Mouse (Mus musculus): ENCODE data around the gene Ptpn14.

The Ptpn14 gene

DNA sequence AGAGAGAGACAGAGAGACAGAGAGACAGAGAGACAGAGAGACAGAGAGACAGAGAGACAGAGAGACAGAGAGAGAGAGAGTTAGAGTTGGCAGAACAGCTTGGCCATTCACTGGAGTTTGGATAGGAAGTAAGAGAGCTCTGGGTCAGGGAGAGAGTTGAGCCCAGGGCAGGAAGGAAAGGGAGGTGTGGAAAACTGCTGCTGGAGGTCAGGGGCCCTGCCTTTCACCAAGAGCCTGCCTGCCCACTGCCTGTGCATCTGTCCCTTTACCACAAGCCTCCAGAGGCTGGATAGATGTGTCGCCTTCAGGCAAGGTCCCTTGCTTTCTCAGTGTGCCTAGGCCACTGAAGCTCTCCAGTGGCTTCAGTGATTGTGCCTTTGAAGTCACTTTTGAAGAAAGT, 46.7 kb downstream of the Ptpn14 start:
- DNase-seq = peak; percentile 19

DNA sequence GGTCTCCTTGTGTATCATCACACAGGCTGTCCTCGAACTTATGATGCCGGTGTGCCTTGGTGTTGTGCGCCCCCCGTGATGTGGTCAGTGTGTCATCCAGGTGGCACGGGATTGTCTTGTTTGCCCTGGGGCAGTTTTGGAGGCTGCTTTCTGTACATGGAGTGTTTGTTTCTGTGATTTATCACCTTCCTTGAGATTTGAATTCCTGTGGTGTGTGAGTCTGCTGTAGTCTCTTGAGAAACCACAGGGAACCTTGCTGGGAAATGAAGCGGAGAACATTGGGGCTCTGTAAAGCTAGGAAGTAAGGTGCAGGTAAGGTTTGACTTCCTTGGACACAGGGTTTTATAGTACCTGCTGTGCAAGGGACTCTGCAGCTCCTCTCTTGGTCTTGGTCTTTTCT, 49.1 kb downstream of the Ptpn14 start:
- DNase-seq = no peak

GRCm38 (mm10) chr1:189778343-189778742, 50.3 kb downstream of the Ptpn14 start:
- no peak for DNase-seq

GRCm38 (mm10) chr1:189779226-189779625, 51.2 kb downstream of the Ptpn14 start:
- no peak for DNase-seq

GRCm38 (mm10) chr1:189781721-189782345, 53.8 kb downstream of the Ptpn14 start:
- no peak for DNase-seq

DNA sequence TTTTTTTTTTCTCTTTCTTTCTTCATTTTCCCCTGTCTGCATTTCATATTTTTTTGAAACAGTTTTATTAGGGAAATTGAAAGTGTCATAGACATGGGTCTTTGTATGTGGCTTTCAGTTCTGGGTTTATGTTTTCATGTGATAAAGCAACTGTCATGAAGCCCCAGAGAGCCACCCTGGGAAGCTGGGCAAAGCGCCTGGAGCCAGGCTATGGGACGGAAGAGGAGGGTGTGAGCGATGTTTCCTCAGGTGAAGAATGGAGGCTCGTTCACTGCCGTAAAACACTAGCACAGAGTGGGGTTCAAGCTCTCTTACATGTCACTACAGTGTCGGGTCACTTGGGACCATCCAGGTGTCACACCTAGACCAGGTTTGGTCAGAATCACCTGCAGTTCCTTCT, 54.6 kb downstream of the Ptpn14 start:
- DNase-seq = no peak

DNA sequence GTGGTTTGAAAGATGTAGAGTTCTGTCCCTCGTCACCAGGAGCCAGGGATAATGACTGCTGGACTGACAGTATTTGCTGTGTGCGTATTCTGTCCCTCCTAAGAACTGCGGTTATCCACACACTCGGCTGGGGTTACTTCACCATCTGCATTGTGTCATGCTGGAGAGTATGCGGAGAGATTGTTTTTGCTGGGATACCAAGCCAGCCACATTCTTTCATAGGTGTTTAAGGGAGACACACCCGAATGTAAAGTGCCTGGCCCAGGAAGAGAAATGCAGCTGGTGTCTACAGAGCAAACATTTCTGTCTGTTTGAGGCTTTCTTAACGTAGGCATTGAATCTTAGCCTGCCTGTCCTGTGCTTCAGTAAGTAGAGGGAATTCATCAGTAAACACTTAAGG, 56.4 kb downstream of the Ptpn14 start:
- no peak for DNase-seq

- peak; percentile 50 for DNase-seq
Observed at GRCm38 (mm10) chr1:189786707-189787485, 58.8 kb downstream of the Ptpn14 start.

- DNase-seq = no peak
Observed at GRCm38 (mm10) chr1:189789545-189789944, 61.5 kb downstream of the Ptpn14 start.

- no peak for DNase-seq
Observed at GRCm38 (mm10) chr1:189790666-189791065, 62.6 kb downstream of the Ptpn14 start.

DNA sequence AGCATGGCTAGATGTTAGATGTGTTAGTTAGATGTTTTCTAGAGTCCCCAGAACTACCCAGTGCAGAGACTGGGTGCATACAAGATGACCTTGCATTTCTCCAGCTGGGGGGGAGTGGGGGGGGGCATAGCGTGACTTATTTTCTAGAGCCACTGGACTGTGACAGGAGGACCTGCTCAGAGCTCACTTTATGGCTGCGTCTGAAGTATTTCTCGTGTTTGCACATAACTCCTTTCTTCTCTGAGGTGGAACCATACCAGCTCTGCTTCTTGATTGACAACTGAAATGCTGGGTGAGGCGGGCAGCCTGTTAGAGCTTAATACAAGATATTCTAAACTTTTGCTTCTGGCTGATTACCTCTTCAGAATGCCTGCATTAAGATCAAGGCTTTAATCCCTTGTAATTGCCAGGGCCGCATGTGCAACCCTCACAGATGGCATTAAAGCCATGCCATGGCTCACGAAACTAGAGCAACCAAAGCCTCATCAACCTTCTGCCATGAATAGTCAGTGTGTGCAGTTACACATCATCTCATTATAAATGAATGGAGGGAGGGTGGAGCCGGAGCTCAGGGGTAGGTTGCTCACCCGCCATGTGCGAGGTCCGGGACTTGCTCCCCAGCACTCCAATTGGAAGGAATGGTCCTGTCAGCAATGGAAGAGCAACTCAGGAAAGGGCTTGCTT, 63.6 kb downstream of the Ptpn14 start:
- DNase-seq = no peak

- DNase-seq = no peak
Observed at GRCm38 (mm10) chr1:189792560-189793195, 64.6 kb downstream of the Ptpn14 start.

DNA sequence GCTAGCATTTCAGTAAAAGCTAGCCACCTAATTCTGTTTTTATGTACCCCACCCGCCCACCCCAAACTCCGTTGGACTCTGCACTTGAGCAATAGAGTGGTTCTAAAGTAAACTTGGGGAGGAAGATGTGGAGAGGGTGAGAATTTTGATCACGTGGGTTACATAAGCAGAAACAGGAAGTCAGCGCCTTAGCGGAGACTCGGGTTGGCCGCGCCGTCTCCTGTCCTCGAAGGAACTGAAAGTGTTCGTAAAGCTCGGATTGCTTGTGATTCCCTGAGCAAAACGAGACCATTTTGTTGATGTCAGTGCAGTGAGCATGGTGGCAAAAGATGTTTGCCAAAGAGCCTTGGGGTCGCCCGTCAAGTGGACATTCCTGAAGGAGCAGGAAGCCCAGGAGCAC, 70.9 kb downstream of the Ptpn14 start:
- peak; percentile 32 for DNase-seq

DNA sequence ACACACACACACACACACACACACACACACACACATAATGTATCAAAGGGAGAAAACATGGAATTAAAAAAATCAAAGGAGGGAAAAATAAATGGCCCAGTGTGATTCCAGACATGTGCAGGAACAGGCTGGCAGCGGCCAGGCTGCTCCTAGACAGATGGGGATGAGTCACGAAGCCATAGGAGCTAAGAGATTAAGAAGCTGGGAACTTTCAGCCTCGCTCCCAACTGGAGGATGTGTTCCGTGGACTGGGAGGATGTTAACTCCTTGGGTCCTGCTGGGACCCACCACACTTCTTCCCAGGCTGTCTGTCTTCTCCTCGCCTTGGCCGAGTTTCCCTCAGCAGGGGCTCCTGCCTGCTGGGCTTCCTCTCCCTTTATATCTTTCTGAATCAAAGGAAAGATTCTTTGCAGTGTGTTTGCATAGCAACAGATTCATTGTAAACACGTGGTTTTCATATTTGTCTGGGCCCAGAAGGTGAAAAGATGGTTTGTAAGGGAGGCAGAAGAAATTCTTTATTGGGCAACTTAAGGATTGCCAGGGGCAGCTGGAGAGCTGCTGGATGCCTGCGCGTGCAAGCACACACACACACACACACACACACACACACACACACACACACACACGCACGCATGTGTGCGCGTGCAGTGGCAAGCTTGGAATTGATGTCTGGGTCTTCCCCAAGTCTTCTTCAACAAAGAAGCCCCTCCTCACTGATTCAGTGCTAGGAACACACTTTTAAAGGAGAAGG, 72.3 kb downstream of the Ptpn14 start:
- no peak for DNase-seq

DNA sequence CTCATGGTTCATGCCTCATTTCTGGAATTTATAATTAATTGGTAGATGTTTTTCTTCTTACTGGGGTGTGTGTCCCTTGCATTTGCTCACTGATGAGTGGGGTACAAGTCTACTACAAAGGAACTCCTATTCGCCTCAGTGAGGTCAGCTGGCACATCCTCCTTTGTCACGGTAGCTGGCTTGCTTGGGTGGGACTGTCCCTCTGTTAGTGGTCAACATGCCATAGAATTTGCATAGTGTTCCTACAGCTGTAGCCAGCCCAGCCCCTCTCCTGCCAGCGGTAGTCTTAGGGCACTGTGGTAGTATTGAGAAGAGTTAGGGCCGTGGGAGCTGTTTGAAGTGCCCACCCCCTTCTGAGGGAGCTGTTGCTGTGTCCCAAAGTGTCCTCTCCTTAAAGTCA, 73.2 kb downstream of the Ptpn14 start:
- DNase-seq = no peak

GRCm38 (mm10) chr1:189802575-189802974, 74.5 kb downstream of the Ptpn14 start:
- DNase-seq = no peak

- DNase-seq = no peak
Observed at GRCm38 (mm10) chr1:189803742-189804141, 75.7 kb downstream of the Ptpn14 start.

GRCm38 (mm10) chr1:189806533-189807297, 78.6 kb downstream of the Ptpn14 start:
- peak; percentile 36 for DNase-seq

DNA sequence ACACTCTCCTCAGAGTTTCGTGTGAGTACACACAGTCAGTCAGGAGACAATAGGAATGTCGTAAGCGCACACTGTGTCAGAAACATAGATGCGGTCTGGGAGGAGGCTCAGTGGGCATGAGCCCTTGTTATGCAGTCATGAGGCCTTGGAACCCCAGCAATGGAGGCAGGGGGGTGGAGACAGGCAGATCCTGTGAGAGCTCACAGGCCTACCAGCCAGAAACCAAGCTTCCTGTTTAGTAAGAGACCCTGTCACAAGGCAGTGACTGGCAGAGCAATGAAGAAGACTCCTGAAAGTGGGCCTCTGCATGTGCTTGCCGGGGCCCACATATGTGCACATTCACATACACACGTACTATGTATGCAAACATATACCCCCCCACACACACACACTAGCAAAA, 79.9 kb downstream of the Ptpn14 start:
- DNase-seq = no peak

- DNase-seq = no peak
Observed at GRCm38 (mm10) chr1:189808453-189808852, 80.4 kb downstream of the Ptpn14 start.

- DNase-seq = no peak
Observed at GRCm38 (mm10) chr1:189811778-189812177, 83.7 kb downstream of the Ptpn14 start.

DNA sequence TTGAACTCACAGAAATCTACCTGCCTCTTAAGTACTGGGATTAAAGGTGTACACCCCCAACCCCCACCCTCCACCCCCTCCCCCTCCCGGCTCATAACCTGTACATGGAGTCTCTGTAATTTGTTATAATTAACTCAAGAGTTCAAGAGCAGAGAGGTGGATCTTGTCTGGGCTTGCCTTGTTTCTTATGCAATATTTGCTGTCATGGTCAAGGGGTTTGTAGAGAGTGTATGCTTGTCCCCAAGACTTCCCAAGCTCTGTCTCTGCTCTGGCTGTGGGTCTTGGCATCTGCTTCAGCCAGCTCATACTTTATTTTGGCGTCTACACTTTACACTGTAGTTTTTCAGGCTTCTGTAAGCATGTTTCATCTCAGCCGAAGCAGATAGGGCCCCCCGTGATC, 86.3 kb downstream of the Ptpn14 start:
- no peak for DNase-seq

All from lung, postnatal 10 days (tissue).